Mouse (Mus musculus): Measurements from ENCODE around the gene Pbld1. TPM values are rescaled to one million over a fixed set of nuclear protein-coding genes. Genes with fewer than 3 reads are reported as not detected.
A peak's percentile ranks its signal among the peaks of the same experiment; 100 is the strongest.

Gene Pbld1
- polyA plus RNA-seq, 1 experiment from 2014 or later: 0.77 TPM

DNA sequence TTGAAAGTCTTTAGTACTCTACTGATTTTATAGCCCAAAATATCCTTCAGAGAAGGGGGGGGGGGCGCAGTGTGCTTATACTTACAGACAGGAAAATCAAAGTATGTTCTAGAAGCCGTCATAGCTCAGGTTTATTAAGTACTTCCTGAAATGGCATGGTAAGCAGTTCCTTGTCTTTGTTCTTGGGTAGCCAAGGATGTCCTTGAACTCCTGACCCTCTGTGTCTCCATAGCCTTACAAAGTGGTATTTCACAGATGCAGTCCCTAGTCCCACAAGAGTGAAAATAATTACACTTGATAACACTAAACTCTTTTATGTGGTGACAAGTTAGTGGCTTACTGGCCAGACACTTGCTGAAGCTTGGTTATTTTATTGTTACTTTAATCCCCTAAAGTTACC, 34.9 kb upstream of the Pbld1 start:
- Histone ChIP-seq H3K36me3 (no peaks in the 10 kb centered on the region), H3K4me2 (peak overlapping the region; percentile 68), H3K27me3 (no peaks in the 10 kb centered on the region), H3K9ac (no peak overlapping the region), H3K4me3 (peak overlapping the region; percentile 98), H3K27ac (peak overlapping the region; percentile 99), H3K9me3 (no peaks in the 10 kb centered on the region), H3K4me1 (peaks cover 30% of the 10 kb centered on the region)
- ATAC-seq (ENCODE audit: borderline replicate concordance, extremely low read depth, low FRiP score, low TSS enrichment): no peak
- 13% methylated on average over 2 of the region's 2 CpGs for WGBS

GRCm38 (mm10) chr10:63025491-63026011, 34.4 kb upstream of the Pbld1 start:
- H3K27me3 ChIP-seq: no peaks in the 10 kb centered on the region
- H3K4me1 ChIP-seq: peaks cover 25% of the 10 kb centered on the region
- WGBS: 65% methylated on average over 6 of the region's 6 CpGs
- H3K27ac ChIP-seq: peak overlapping the region; percentile 99
- H3K4me2 ChIP-seq: peak overlapping the region; percentile 68; the same call in 1 of the 2 replicates
- H3K9me3 ChIP-seq: no peaks in the 10 kb centered on the region
- H3K9ac ChIP-seq: no peak overlapping the region
- H3K36me3 ChIP-seq: no peaks in the 10 kb centered on the region
- no peak overlapping the region for H3K4me3 ChIP-seq
- ATAC-seq (ENCODE audit: borderline replicate concordance, extremely low read depth, low FRiP score, low TSS enrichment): no peak

DNA sequence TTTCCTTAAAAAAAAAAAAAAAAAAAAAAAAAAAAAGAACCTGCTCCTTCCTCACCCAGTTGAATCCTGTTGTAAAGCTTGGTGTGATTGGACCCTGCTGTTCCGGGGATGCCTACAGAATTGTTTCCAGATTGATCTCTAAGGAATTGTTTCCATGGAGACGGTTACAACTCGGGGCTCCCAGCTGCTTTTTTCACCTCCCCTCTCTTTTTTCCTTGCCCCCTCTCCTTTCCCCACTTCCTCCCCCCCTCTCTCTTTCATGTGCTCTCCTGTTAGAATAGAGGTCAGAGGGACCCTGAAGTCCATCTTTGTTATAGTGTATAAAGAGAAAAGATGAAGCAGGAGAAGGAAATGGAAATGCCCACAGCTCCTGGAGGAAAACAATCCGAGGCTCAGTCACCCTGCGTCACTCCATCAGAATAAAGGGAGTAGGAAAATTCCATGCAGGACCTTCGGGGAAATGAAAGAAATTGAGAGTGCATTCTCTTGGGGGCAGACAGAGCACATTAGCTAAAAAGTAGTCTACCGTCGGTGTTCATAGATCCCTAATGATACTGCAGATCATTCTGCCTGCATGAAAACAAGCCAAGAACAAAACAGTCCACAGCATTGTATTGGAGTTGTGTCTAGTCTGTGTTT, 33.7 kb upstream of the Pbld1 start:
- H3K36me3 ChIP-seq: no peaks in the 10 kb centered on the region
- WGBS: 55% methylated on average over 8 of the region's 8 CpGs
- no peak for ATAC-seq (ENCODE audit: borderline replicate concordance, extremely low read depth, low FRiP score, low TSS enrichment)
- no peaks in the 10 kb centered on the region for H3K27me3 ChIP-seq
- H3K9me3 ChIP-seq: no peaks in the 10 kb centered on the region
- H3K4me3 ChIP-seq: no peak overlapping the region
- H3K27ac ChIP-seq: no peak overlapping the region
- peaks cover 19% of the 10 kb centered on the region for H3K4me1 ChIP-seq
- no peak overlapping the region for H3K4me2 ChIP-seq
- no peak overlapping the region for H3K9ac ChIP-seq

DNA sequence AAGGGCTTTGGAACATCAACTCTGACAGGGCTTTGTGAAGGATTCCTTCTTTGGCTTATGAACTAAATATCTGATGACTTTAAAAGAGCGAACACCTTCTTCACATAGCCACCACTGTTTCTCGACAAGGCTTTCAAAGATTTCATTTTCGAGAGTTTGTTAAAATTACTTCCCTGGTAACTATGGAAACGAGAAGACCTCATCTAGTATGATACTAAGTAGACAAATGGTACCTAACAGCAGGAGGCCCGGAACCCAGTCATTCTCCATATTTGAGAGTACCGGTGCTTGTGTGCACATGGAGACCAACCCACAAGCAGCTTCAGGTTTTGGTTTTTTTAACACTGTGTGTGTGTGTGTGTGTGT, 33.2 kb upstream of the Pbld1 start:
- peaks cover 14% of the 10 kb centered on the region for H3K4me1 ChIP-seq
- no peak for ATAC-seq (ENCODE audit: borderline replicate concordance, extremely low read depth, low FRiP score, low TSS enrichment)
- no peak overlapping the region for H3K27ac ChIP-seq
- H3K9me3 ChIP-seq: no peaks in the 10 kb centered on the region
- no peak overlapping the region for H3K4me2 ChIP-seq
- 78% methylated on average over 6 of the region's 6 CpGs for WGBS
- no peak overlapping the region for H3K9ac ChIP-seq
- no peaks in the 10 kb centered on the region for H3K27me3 ChIP-seq
- no peak overlapping the region for H3K4me3 ChIP-seq
- no peaks in the 10 kb centered on the region for H3K36me3 ChIP-seq

GRCm38 (mm10) chr10:63027376-63028161, 32.4 kb upstream of the Pbld1 start:
- Histone ChIP-seq H3K27ac (no peak overlapping the region), H3K9me3 (no peaks in the 10 kb centered on the region), H3K9ac (no peak overlapping the region), H3K36me3 (no peaks in the 10 kb centered on the region), H3K27me3 (no peaks in the 10 kb centered on the region), H3K4me2 (no peak overlapping the region), H3K4me3 (no peak overlapping the region), H3K4me1 (peaks cover 11% of the 10 kb centered on the region)
- ATAC-seq (ENCODE audit: borderline replicate concordance, extremely low read depth, low FRiP score, low TSS enrichment): no peak
- 88% methylated on average over 10 of the region's 10 CpGs for WGBS

DNA sequence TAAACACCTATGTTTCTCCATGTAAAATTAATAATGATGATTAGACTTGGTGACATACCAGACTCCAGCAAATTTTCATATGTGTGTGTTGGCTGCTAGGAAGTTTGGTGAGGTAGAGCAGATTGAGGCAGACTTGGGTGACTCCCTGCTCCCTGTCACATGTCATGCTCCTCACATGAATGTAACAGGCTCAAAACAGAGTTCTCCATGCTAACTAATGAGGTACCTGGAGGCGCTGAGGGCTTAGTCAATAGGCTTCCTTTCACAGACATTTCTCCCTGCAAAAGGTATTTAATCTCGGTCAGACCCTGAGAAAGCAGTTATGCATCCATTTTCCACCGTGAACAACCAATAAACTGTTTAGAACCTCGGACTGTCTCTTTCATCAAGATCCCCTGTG, 31.6 kb upstream of the Pbld1 start:
- no peaks in the 10 kb centered on the region for H3K36me3 ChIP-seq
- no peak for ATAC-seq (ENCODE audit: borderline replicate concordance, extremely low read depth, low FRiP score, low TSS enrichment)
- peaks cover 11% of the 10 kb centered on the region for H3K4me1 ChIP-seq
- H3K4me2 ChIP-seq: no peak overlapping the region
- H3K4me3 ChIP-seq: no peak overlapping the region
- WGBS: 92% methylated on average over 4 of the region's 4 CpGs
- H3K27me3 ChIP-seq: no peaks in the 10 kb centered on the region
- H3K27ac ChIP-seq: no peak overlapping the region
- no peaks in the 10 kb centered on the region for H3K9me3 ChIP-seq
- no peak overlapping the region for H3K9ac ChIP-seq

- H3K27ac ChIP-seq: peak overlapping the region; percentile 59; the same call in 1 of the 2 replicates
- H3K4me3 ChIP-seq: no peak overlapping the region
These were observed 27.7 kb upstream of the Pbld1 start for GRCm38 (mm10) chr10:63032267-63032666.

DNA sequence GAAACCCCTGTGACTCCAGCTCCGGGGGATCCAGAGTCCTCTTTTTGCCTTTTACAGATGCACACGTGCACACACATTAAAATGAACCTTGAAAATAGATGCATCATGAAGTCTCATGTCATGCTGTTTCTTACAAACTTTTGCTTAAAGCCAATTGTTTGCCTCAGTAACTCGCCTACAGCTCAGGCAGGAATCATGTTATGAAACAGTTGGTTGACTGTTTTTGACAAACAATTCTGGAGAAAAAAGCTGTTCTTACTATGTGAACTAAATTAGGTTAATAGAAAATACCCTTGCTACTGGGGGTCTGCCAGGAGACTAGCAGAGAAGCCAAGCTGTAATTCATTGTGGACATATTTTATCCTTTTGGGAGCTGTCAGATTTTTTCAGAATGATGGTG, 27.0 kb upstream of the Pbld1 start:
- Histone ChIP-seq H3K27ac (peak overlapping the region; percentile 50), H3K36me3 (no peaks in the 10 kb centered on the region), H3K4me2 (no peak overlapping the region), H3K27me3 (no peaks in the 10 kb centered on the region), H3K9me3 (no peaks in the 10 kb centered on the region), H3K4me1 (no peaks in the 10 kb centered on the region), H3K4me3 (no peak overlapping the region), H3K9ac (no peak overlapping the region)
- 67% methylated on average over 3 of the region's 3 CpGs for WGBS
- ATAC-seq (ENCODE audit: borderline replicate concordance, extremely low read depth, low FRiP score, low TSS enrichment): no peak

More at GRCm38 (mm10) chr10:63032267-63032666, 27.7 kb upstream of the Pbld1 start:
- WGBS: 43% methylated on average over 3 of the region's 3 CpGs
- H3K9me3 ChIP-seq: no peaks in the 10 kb centered on the region
- no peak overlapping the region for H3K4me2 ChIP-seq
- H3K27me3 ChIP-seq: no peaks in the 10 kb centered on the region
- H3K36me3 ChIP-seq: no peaks in the 10 kb centered on the region
- no peak overlapping the region for H3K9ac ChIP-seq
- H3K4me1 ChIP-seq: no peaks in the 10 kb centered on the region
- ATAC-seq (ENCODE audit: borderline replicate concordance, extremely low read depth, low FRiP score, low TSS enrichment): peak; percentile 80

- 46% methylated on average over 14 of the region's 14 CpGs for WGBS
- H3K27ac ChIP-seq: no peak overlapping the region
- no peaks in the 10 kb centered on the region for H3K36me3 ChIP-seq
- H3K9me3 ChIP-seq: no peaks in the 10 kb centered on the region
- H3K27me3 ChIP-seq: no peaks in the 10 kb centered on the region
- H3K4me3 ChIP-seq: no peak overlapping the region
- no peak for ATAC-seq (ENCODE audit: borderline replicate concordance, extremely low read depth, low FRiP score, low TSS enrichment)
- H3K4me1 ChIP-seq: no peaks in the 10 kb centered on the region
- H3K9ac ChIP-seq: no peak overlapping the region
- no peak overlapping the region for H3K4me2 ChIP-seq
These were observed 21.2 kb upstream of the Pbld1 start for GRCm38 (mm10) chr10:63038571-63039320.

GRCm38 (mm10) chr10:63039867-63040628, 19.9 kb upstream of the Pbld1 start:
- H3K27ac ChIP-seq: no peak overlapping the region
- H3K9ac ChIP-seq: no peak overlapping the region
- H3K4me3 ChIP-seq: no peak overlapping the region
- no peaks in the 10 kb centered on the region for H3K4me1 ChIP-seq
- ATAC-seq (ENCODE audit: borderline replicate concordance, extremely low read depth, low FRiP score, low TSS enrichment): no peak
- WGBS: 70% methylated on average over 5 of the region's 5 CpGs
- no peaks in the 10 kb centered on the region for H3K36me3 ChIP-seq
- no peaks in the 10 kb centered on the region for H3K27me3 ChIP-seq
- H3K9me3 ChIP-seq: no peaks in the 10 kb centered on the region
- no peak overlapping the region for H3K4me2 ChIP-seq

DNA sequence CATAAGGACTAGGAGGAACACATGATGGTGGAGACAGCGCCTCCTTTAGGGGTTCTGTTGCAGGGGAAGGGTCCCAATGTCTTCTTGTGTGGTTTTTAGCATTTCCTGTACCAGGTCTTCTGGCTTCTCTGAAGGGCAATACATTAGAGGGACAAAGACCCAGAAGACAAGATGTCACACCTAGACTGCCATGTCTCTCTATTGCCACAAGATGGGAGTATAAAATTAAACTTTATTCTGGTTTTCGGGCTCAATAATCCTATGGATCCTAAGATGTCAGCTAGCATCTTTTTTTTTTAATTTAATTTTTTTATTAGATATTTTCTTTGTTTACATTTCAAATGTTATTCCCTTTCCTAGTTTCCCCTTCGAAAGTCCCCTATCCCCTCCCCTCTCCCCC, 16.8 kb upstream of the Pbld1 start:
- H3K36me3 ChIP-seq: no peaks in the 10 kb centered on the region
- no peaks in the 10 kb centered on the region for H3K4me1 ChIP-seq
- H3K27ac ChIP-seq: no peak overlapping the region
- no peak overlapping the region for H3K4me2 ChIP-seq
- no peak for ATAC-seq (ENCODE audit: borderline replicate concordance, extremely low read depth, low FRiP score, low TSS enrichment)
- no peak overlapping the region for H3K9ac ChIP-seq
- no peaks in the 10 kb centered on the region for H3K27me3 ChIP-seq
- H3K4me3 ChIP-seq: no peak overlapping the region
- H3K9me3 ChIP-seq: no peaks in the 10 kb centered on the region
- 66% methylated on average over 3 of the region's 3 CpGs for WGBS

Data from lung, embryonic 15.5 days (tissue).